Mouse (Mus musculus): ENCODE data around the gene Tbxas1. TPM values are rescaled to one million over a fixed set of nuclear protein-coding genes. Genes with fewer than 3 reads are reported as not detected.

Tbxas1 gene
- polyA plus RNA-seq, 1 experiment from 2014 or later = 2.2 TPM

DNA sequence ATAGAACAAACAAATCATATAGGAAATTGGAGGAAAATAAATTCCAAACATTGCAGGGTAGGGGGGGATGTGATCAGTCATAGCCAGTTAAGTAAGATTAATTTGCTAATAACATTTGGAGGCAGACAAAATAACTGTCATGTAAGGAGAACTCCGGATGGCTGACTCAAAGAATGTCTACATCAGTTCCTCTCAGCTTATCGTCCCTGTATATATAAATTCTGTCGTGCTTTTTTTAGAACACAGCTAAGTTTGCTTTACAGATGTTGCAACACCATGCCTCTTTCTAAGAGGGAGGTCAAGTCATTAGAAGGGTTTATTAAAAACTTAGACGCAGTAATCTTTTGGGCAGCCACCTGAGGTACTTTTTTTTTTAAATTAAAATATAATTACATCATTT lies 75.1 kb downstream of the Tbxas1 start:
- no peak overlapping the region for H3K4me2 ChIP-seq (replicated peaks)
- no peaks in the 10 kb centered on the region for H3K4me1 ChIP-seq (replicated peaks; ENCODE audit: control insufficient read depth, insufficient read depth, low read length)
- H3K36me3 ChIP-seq (replicated peaks; ENCODE audit: control insufficient read depth, insufficient read depth) = no peaks in the 10 kb centered on the region
- 76% methylated on average over 4 of the region's 4 CpGs for WGBS
- ATAC-seq (ENCODE audit: low FRiP score) = no peak
- H3K4me3 ChIP-seq (replicated peaks; ENCODE audit: low read length) = no peak overlapping the region
- no peak overlapping the region for H3K27ac ChIP-seq
- H3K9ac ChIP-seq = no peak overlapping the region
- no peaks in the 10 kb centered on the region for H3K9me3 ChIP-seq (ENCODE audit: control insufficient read depth, low read length)
- no peak for DNase-seq (ENCODE audit: low spot score)
- H3K27me3 ChIP-seq (ENCODE audit: control insufficient read depth, insufficient read depth, low read length) = no peaks in the 10 kb centered on the region

DNA sequence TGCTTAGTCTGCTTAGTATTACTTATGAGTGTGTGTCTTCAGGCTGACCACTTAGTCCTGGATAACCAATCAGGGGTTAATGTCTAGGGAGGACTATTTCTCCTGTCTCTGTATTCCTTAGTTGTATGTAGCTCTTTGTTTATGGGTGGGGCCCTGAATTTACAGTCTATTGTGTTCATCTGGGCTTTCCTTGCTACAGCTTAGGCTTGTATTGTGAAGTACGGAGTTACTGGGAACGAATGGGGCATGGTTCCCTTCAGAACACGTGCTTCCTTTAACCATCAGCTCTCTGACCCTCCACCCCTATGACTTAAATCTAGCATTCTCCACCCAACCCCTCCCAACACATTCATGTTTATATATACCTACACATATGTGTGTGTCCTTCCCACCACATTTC lies 75.6 kb downstream of the Tbxas1 start:
- no peak overlapping the region for H3K9ac ChIP-seq
- H3K36me3 ChIP-seq (replicated peaks; ENCODE audit: control insufficient read depth, insufficient read depth) = no peaks in the 10 kb centered on the region
- H3K4me3 ChIP-seq (replicated peaks; ENCODE audit: low read length) = no peak overlapping the region
- H3K9me3 ChIP-seq (ENCODE audit: control insufficient read depth, low read length) = no peaks in the 10 kb centered on the region
- ATAC-seq (ENCODE audit: low FRiP score) (no peak), DNase-seq (ENCODE audit: low spot score) (no peak)
- no peaks in the 10 kb centered on the region for H3K4me1 ChIP-seq (replicated peaks; ENCODE audit: control insufficient read depth, insufficient read depth, low read length)
- no peaks in the 10 kb centered on the region for H3K27me3 ChIP-seq (ENCODE audit: control insufficient read depth, insufficient read depth, low read length)
- 73% methylated on average over 3 of the region's 3 CpGs for WGBS
- H3K27ac ChIP-seq = no peak overlapping the region
- H3K4me2 ChIP-seq (replicated peaks) = no peak overlapping the region

DNA sequence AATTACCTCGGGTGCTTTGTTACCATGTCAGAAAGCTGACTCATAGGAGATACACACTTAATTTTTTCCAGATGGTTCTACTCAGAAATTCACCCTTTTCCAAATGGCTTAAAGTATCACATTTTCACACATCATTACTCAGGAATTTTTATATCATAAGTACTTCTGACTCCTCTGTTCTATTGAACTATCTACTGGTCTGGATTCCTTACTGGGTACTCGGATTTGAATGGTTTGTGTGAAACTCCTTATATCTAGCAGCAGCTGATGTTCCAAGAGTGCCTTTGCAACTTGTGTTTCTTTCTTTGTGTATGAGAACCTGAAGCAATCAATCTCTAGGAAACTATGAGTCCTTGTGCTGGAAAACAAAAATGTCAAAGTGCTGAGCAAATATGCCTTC lies 81.4 kb downstream of the Tbxas1 start:
- DNase-seq (ENCODE audit: low spot score) = no peak
- Histone ChIP-seq H3K4me2 (replicated peaks) (no peak overlapping the region), H3K4me3 (replicated peaks; ENCODE audit: low read length) (no peak overlapping the region), H3K27me3 (ENCODE audit: control insufficient read depth, insufficient read depth, low read length) (no peaks in the 10 kb centered on the region), H3K4me1 (replicated peaks; ENCODE audit: control insufficient read depth, insufficient read depth, low read length) (no peaks in the 10 kb centered on the region), H3K27ac (no peak overlapping the region), H3K9me3 (ENCODE audit: control insufficient read depth, low read length) (no peaks in the 10 kb centered on the region), H3K9ac (no peak overlapping the region), H3K36me3 (replicated peaks; ENCODE audit: control insufficient read depth, insufficient read depth) (no peaks in the 10 kb centered on the region)
- ATAC-seq (ENCODE audit: low FRiP score) = no peak
- whole genome bisulfite sequencing = 85% methylated on average over 2 of the region's 2 CpGs

DNA sequence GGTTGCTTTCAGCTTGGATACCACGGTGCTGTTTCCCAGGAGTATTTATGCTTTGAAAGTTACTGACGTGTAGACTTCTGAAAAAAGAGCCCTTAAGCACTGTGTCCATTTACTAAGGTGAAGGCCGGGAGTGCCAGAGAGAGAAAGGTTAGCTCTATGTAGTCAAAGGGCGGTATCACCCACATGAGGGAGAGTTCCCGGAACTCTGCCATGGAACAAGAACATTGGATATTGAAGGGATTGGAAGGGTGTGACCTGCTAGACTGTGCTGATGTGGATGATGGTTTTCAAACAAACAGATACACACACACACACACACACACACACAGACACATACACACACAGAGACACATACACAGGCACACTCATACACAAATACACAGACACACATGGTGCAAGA lies 82.0 kb downstream of the Tbxas1 start:
- no peak overlapping the region for H3K4me3 ChIP-seq (replicated peaks; ENCODE audit: low read length)
- no peak for ATAC-seq (ENCODE audit: low FRiP score)
- H3K9ac ChIP-seq = no peak overlapping the region
- no peaks in the 10 kb centered on the region for H3K36me3 ChIP-seq (replicated peaks; ENCODE audit: control insufficient read depth, insufficient read depth)
- H3K4me1 ChIP-seq (replicated peaks; ENCODE audit: control insufficient read depth, insufficient read depth, low read length) = no peaks in the 10 kb centered on the region
- no peaks in the 10 kb centered on the region for H3K27me3 ChIP-seq (ENCODE audit: control insufficient read depth, insufficient read depth, low read length)
- 85% methylated on average over 5 of the region's 5 CpGs for WGBS
- H3K9me3 ChIP-seq (ENCODE audit: control insufficient read depth, low read length) = no peaks in the 10 kb centered on the region
- no peak overlapping the region for H3K27ac ChIP-seq
- no peak for DNase-seq (ENCODE audit: low spot score)
- H3K4me2 ChIP-seq (replicated peaks) = no peak overlapping the region

DNA sequence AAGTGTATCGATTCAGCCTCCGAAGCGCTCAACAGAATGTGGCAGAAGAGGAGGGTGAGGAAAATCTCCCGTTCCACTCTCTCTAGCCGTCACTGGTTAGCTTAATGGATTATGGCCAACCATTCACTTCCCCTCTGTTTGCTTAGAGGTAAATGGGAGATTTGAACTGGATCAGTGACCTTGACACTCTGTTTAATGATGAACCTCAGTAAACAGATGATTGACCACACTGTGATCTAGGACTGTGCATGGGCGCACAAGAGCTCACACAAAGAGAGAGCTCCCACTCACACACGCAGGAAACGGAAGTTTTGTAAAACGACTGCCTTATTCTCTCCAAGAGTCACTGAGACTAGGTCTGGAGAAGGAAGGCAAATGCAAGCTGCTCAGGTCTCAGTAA lies 84.3 kb downstream of the Tbxas1 start:
- Histone ChIP-seq H3K4me3 (replicated peaks; ENCODE audit: low read length) (no peak overlapping the region), H3K9me3 (ENCODE audit: control insufficient read depth, low read length) (no peaks in the 10 kb centered on the region), H3K4me1 (replicated peaks; ENCODE audit: control insufficient read depth, insufficient read depth, low read length) (no peaks in the 10 kb centered on the region), H3K36me3 (replicated peaks; ENCODE audit: control insufficient read depth, insufficient read depth) (no peaks in the 10 kb centered on the region), H3K4me2 (replicated peaks) (no peak overlapping the region), H3K27me3 (ENCODE audit: control insufficient read depth, insufficient read depth, low read length) (no peaks in the 10 kb centered on the region), H3K9ac (no peak overlapping the region), H3K27ac (no peak overlapping the region)
- WGBS = 80% methylated on average over 9 of the region's 9 CpGs
- ATAC-seq (ENCODE audit: low FRiP score) = no peak
- DNase-seq (ENCODE audit: low spot score) = no peak

DNA sequence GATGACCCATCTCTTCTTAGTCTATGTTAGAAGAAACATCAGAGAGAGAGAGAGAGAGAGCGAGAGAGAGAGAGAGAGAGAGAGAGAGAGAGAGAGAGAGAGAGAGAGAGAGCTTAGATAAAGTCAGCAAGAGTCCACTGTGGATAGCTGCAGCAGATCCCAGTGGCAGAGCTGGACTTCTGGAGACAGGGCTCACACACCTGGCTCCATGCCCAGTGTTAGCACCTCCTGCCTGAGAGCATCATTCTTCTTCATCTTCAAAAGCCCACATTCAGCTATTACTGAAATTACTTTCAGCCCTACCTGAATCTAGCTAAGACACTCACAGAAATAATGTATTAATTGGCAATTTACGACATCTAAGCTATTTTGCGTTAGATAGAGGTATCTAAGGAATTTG lies 85.2 kb downstream of the Tbxas1 start:
- no peak for ATAC-seq (ENCODE audit: low FRiP score)
- no peak for DNase-seq (ENCODE audit: low spot score)
- Histone ChIP-seq H3K36me3 (replicated peaks; ENCODE audit: control insufficient read depth, insufficient read depth) (no peaks in the 10 kb centered on the region), H3K9me3 (ENCODE audit: control insufficient read depth, low read length) (no peaks in the 10 kb centered on the region), H3K27ac (no peak overlapping the region), H3K4me3 (replicated peaks; ENCODE audit: low read length) (no peak overlapping the region), H3K4me1 (replicated peaks; ENCODE audit: control insufficient read depth, insufficient read depth, low read length) (no peaks in the 10 kb centered on the region), H3K9ac (no peak overlapping the region), H3K27me3 (ENCODE audit: control insufficient read depth, insufficient read depth, low read length) (no peaks in the 10 kb centered on the region), H3K4me2 (replicated peaks) (no peak overlapping the region)
- 89% methylated on average over 2 of the region's 3 CpGs for WGBS

DNA sequence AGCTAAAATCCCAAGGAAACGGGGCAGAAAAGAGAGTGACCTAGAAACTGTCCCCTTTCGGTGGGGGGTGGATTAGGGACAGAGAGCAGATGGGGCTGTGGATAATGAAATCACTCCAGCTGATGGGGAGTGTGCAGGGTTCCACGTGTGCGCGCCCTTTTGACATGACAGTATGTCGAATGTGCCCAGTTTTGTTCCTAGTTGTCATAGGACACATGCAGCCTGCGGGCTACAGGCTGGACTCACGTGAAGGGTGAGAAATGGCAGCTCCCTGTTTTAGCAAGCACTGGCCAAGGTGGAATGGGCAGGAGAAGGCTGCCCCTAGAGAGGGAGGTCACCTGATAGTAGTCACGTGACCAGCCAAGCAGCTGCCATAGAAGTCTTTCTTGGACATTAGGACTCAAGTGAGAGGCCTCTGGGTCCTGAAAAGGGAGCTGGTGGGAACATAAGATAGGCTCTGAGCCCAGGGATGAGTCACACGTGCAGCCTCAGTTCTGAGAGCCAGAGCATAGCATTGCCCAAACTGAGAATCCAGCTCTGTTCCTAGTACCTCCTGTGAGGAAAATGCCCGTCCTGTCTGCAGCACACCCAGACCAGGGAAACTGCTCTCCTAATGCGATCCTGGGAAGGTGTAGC lies 85.7 kb downstream of the Tbxas1 start:
- Histone ChIP-seq H3K4me3 (replicated peaks; ENCODE audit: low read length) (no peak overlapping the region), H3K4me1 (replicated peaks; ENCODE audit: control insufficient read depth, insufficient read depth, low read length) (no peaks in the 10 kb centered on the region), H3K36me3 (replicated peaks; ENCODE audit: control insufficient read depth, insufficient read depth) (no peaks in the 10 kb centered on the region), H3K27ac (no peak overlapping the region), H3K9me3 (ENCODE audit: control insufficient read depth, low read length) (no peaks in the 10 kb centered on the region), H3K9ac (no peak overlapping the region), H3K27me3 (ENCODE audit: control insufficient read depth, insufficient read depth, low read length) (no peaks in the 10 kb centered on the region), H3K4me2 (replicated peaks) (no peak overlapping the region)
- ATAC-seq (ENCODE audit: low FRiP score) (no peak), DNase-seq (ENCODE audit: low spot score) (no peak)
- WGBS = 58% methylated on average over 12 of the region's 12 CpGs

DNA sequence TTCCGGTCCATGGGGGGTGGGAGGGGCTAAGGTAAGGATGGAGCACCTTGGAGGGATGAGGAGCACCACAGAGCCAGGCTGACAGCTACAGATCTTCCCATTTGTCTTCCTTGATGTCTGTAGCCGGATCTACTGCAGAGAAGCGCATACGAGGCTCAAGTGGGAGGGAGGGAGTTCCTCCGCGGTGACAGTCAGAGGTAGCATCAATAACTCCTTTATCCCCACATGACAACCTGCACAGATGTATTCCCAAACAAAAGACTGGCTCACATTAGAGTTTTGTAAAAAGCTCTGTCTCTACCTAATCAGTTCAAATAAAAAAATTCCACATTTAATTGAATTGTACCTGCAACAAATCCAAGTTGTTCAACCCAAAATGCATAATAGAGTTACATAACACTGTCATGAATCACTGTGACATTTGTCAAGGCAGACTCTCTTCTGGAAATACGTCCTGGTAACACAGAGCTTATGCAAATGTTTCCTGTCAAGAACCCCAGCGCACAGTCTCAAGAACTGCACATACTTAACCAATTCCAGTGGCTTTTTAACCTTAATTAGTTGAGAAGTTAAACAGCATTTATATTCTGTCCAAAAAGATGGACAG lies 86.3 kb downstream of the Tbxas1 start:
- Histone ChIP-seq H3K27ac (no peak overlapping the region), H3K27me3 (ENCODE audit: control insufficient read depth, insufficient read depth, low read length) (no peaks in the 10 kb centered on the region), H3K9me3 (ENCODE audit: control insufficient read depth, low read length) (no peaks in the 10 kb centered on the region), H3K4me3 (replicated peaks; ENCODE audit: low read length) (no peak overlapping the region), H3K36me3 (replicated peaks; ENCODE audit: control insufficient read depth, insufficient read depth) (no peaks in the 10 kb centered on the region), H3K4me1 (replicated peaks; ENCODE audit: control insufficient read depth, insufficient read depth, low read length) (no peaks in the 10 kb centered on the region), H3K4me2 (replicated peaks) (no peak overlapping the region), H3K9ac (no peak overlapping the region)
- WGBS = 47% methylated on average over 8 of the region's 8 CpGs
- no peak for DNase-seq (ENCODE audit: low spot score)
- no peak for ATAC-seq (ENCODE audit: low FRiP score)

DNA sequence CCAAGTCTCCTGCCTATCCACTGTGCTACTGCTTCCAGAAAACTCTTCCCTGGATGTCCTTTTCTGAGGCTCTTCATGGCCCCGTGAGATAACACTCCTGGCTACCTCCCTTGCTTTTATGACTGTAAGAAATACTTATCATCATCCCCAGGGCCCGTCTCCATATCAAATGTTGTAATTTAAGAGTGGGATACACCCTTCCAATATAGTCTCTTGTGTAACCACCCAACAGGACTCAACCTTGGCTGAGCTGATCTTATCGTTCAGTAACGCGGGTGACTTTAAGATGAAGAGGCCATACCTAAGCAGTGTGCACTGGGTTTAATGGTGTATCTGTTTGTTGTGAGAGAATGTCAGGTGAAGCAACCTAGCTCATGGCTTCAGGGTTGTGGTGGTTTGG lies 91.6 kb downstream of the Tbxas1 start:
- DNase-seq (ENCODE audit: low spot score) = no peak
- Histone ChIP-seq H3K9ac (no peak overlapping the region), H3K27ac (no peak overlapping the region), H3K4me1 (replicated peaks; ENCODE audit: control insufficient read depth, insufficient read depth, low read length) (peaks cover 6% of the 10 kb centered on the region), H3K36me3 (replicated peaks; ENCODE audit: control insufficient read depth, insufficient read depth) (no peaks in the 10 kb centered on the region), H3K9me3 (ENCODE audit: control insufficient read depth, low read length) (no peaks in the 10 kb centered on the region), H3K27me3 (ENCODE audit: control insufficient read depth, insufficient read depth, low read length) (no peaks in the 10 kb centered on the region), H3K4me2 (replicated peaks) (no peak overlapping the region), H3K4me3 (replicated peaks; ENCODE audit: low read length) (no peak overlapping the region)
- ATAC-seq (ENCODE audit: low FRiP score) = no peak
- 94% methylated on average over 5 of the region's 5 CpGs for WGBS

DNA sequence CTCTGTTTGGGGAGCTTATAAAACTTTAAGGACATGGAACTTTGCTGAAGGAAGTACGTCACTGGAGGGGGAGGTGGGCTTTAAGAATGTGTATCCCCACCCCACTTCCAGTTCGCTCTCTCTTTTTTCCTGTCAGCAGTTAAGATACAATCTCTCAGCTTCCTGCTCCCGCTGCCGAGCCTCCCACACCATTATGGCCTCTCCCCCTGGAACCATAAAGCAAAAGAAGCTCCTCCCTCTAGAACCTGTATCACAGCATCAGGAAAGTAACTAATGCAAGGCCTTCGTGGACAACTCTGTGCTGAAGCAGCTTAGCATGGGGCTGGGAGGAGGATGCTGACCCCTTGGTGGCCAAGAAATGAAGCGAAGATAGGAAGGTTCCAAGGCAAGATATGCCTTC lies 92.1 kb downstream of the Tbxas1 start:
- H3K36me3 ChIP-seq (replicated peaks; ENCODE audit: control insufficient read depth, insufficient read depth) = no peaks in the 10 kb centered on the region
- H3K27ac ChIP-seq = no peak overlapping the region
- H3K9ac ChIP-seq = no peak overlapping the region
- H3K4me3 ChIP-seq (replicated peaks; ENCODE audit: low read length) = no peak overlapping the region
- ATAC-seq (ENCODE audit: low FRiP score) = no peak
- no peaks in the 10 kb centered on the region for H3K27me3 ChIP-seq (ENCODE audit: control insufficient read depth, insufficient read depth, low read length)
- WGBS = 79% methylated on average over 6 of the region's 6 CpGs
- H3K4me1 ChIP-seq (replicated peaks; ENCODE audit: control insufficient read depth, insufficient read depth, low read length) = peaks cover 6% of the 10 kb centered on the region
- H3K9me3 ChIP-seq (ENCODE audit: control insufficient read depth, low read length) = no peaks in the 10 kb centered on the region
- H3K4me2 ChIP-seq (replicated peaks) = no peak overlapping the region
- DNase-seq (ENCODE audit: low spot score) = no peak

All from hindbrain, embryonic 14.5 days (tissue).